Mouse (Mus musculus) adrenal gland, adult 10 weeks (tissue): ENCODE data around the gene Inafm1. TPM values are rescaled to one million over a fixed set of nuclear protein-coding genes. Genes with fewer than 3 reads are reported as not detected.

Source experiments
- polyA plus RNA-seq: library from polyadenylated mRNA; stranded (reverse); fragments of 350-450 nt; fragmentation: Illumina TruSeq; extraction: RNeasy Lipid Tissue Mini Kit (QIAGEN cat#74804); gene quantifications from one replicate; pipeline ENCODE4 v1.2.3, GENCODE M21; 2014; ENCODE audit warnings: low read depth, low replicate concordance

Gene Inafm1
- polyA plus RNA-seq, result 2.9 TPM

DNA sequence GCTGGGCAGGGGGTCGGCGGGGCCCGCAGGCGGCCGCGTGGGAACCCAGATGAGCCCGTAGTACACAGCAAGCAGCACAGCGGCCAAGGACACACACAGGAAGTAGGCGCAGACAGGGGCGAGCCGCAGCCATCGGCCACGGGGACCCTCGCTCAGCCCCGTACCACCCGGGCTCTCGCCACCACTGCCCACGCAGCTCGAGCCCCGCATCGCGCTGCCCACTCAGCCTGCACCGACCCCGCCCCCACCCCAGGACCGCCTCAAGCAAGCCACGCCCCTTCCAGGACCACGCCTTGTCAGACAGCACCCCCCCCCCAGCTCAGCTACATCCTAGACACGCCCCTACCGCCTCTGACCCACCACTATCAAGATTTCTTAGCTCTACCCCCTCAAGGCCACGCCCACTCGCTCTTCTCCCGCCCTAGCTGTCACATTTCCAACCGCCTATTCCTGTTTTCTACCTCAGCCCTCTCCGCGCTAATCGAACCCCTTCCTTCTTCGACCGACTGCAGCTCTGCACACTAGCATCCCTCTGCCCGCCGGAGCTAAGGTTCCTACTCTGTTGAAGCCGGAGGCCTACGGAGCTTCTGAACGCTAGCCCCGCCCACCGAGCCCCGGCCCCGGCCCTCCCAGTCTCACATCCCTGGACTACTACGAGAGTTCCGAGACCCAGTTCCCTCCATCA, at the start of gene Inafm1:
Gene Inafm1 (minus strand): TSS at position 537 of the 685 bp plus-strand sequence.

DNA sequence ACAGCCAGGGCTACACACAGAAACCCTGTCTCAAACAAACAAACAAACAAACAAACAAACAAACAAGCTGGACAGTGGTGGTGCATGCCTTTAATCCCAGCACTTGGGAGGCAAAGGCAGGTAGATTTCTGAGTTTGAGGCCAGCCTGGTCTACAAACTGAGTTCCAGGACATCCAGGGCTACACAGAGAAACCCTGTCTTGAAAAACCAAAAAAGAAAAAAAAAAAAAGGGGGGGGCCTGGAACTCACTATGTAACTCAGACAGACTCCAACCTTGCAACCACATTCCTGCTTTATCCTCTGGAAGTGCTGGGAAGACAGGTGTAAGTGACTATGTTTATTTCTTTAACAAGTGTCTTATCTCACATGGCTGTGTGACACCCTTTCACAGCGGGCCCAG, 34.7 kb upstream of the Inafm1 start, which contains the start of gene Bbc3:
Gene Bbc3 (plus strand): TSS at position 301 of the 400 bp plus-strand sequence.

DNA sequence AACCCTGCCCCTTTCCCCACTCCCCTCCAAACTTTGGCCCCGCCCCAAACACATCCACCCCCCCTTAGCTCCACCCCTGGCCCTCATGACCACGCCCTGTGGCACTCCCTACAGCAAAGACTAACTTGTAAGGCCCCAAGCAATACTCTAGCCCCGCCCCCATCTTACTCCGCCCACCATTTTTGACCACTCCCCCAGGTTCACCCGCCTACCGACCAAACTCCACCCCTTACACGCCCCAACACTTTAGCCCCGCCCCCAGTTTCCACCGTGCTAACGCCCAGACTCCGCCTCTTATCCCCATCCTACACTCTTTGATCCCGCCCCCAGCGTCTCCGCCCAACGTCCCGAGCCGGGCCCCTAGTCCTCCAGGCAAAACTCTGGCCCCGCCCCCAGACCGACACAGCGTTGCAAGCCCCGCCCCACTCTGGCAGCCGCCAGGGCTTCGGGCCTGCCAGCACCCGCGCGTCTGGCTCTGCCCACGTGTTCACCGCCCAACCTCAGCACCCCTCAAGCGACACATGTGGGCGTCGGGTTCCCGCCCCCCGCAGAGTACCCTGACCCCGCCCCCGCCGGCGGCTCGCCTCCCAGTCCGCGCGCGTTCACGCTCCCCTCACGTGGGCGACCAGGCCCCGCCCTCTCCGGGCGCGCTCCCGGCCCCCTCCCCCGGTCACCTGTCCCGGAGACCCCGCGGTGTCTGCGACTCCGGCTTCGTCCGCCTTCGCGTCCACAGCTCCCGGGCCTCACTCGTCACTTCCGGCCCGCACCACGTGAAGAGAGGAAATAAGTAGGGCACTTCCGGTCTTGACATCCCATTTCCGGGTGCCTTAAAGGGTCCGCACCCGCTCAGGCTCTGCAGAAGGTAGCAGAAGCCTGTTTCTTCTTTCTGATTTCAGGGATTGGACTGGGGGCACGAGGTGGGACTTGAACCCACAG, 12.9 kb upstream of the Inafm1 start, which contains the start of gene Ccdc9:
Gene Ccdc9 (minus strand): TSS at position 770 of the 936 bp plus-strand sequence.

GRCm38 (mm10) chr7:16259110-16259590, 14.3 kb downstream of the Inafm1 start, which contains the start of gene C5ar1:
Gene C5ar1 (minus strand): TSS chr7:16259540.

DNA sequence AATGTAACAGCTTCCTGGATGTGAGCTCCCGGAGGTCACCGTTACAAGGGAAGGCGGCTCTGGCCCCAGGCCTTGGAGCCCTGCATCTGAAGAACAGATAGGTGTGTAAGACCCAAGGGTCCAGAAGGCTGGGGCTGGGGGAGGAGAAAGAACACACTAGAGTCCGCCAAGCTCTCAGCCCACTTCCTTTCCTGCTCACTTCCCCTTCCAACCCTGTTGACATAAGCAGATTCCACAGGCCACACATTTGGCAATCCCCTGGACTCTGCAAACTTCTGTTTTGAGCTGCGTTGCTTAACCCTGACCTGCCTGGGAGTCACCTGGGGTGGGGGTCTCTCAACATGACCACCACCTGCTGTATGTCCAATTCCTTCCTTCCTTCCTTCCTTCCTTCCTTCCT, 29.4 kb downstream of the Inafm1 start, which contains the start of gene C5ar2:
Gene C5ar2 (minus strand): TSS at position 88 of the 400 bp plus-strand sequence.

Other genes with a start within 250 kb of the Inafm1 start
- gene Bicra, start 225.7 kb downstream of the Inafm1 start, polyA plus RNA-seq, result 0.64 TPM
- not detected for gene Zfp541, start 211.8 kb downstream of the Inafm1 start, polyA plus RNA-seq
- gene Napa, start 175.2 kb downstream of the Inafm1 start, polyA plus RNA-seq, result 34.1 TPM
- gene Kptn, start 153.7 kb downstream of the Inafm1 start, polyA plus RNA-seq, result 4.7 TPM
- gene Slc8a2, start 143.8 kb downstream of the Inafm1 start, polyA plus RNA-seq, result 0.29 TPM
- gene Meis3, start 98.5 kb downstream of the Inafm1 start, polyA plus RNA-seq, result not detected
- 0.12 TPM for gene Dhx34, start 51.6 kb downstream of the Inafm1 start, polyA plus RNA-seq
- 0.47 TPM for gene C5ar2, start 29.5 kb downstream of the Inafm1 start, polyA plus RNA-seq
- 4.0 TPM for gene C5ar1, start 14.1 kb downstream of the Inafm1 start, polyA plus RNA-seq
- 12.2 TPM for gene Ccdc9, start 13.2 kb upstream of the Inafm1 start, polyA plus RNA-seq
- gene Bbc3, start 34.8 kb upstream of the Inafm1 start, polyA plus RNA-seq, result not detected
- gene Sae1, start 114.2 kb upstream of the Inafm1 start, polyA plus RNA-seq, result 67.6 TPM
- 3.6 TPM for gene Zc3h4, start 127.3 kb upstream of the Inafm1 start, polyA plus RNA-seq
- not detected for gene Tmem160, start 179.2 kb upstream of the Inafm1 start, polyA plus RNA-seq
- not detected for gene Npas1, start 204.1 kb upstream of the Inafm1 start, polyA plus RNA-seq